Mouse (Mus musculus) liver, embryonic 12.5 days (tissue): Measurements from ENCODE around the gene Irs3. TPM values are rescaled to one million over a fixed set of nuclear protein-coding genes. Genes with fewer than 3 reads are reported as not detected.

Source experiments
- ATAC-seq: fragments of 200-750 bp; cut with Nextera tagmentation; 2 replicates; pipeline ENCODE4 v1.8.0; 2017; ENCODE audit warnings: moderate number of reproducible peaks, mild to moderate bottlenecking, moderate library complexity
- H3K27ac ChIP-seq: fragments of 300-500 bp; sonication (generic); 2 replicates; pipeline ENCODE4 v1.5.1; 2016; ENCODE audit warnings: mild to moderate bottlenecking
- H3K27me3 ChIP-seq: fragments of 300-500 bp; sonication (generic); replicated peaks from 2 replicates; pipeline ENCODE4 v1.6.1; 2016; ENCODE audit warnings: mild to moderate bottlenecking, moderate library complexity
- H3K36me3 ChIP-seq: fragments of 300-500 bp; sonication (generic); 2 replicates; pipeline ENCODE4 v1.6.1; 2016; ENCODE audit warnings: mild to moderate bottlenecking, moderate library complexity
- H3K4me1 ChIP-seq: fragments of 300-500 bp; sonication (generic); 2 replicates; pipeline ENCODE4 v1.6.1; 2016
- H3K4me2 ChIP-seq: fragments of 300-500 bp; sonication (generic); 2 replicates; pipeline ENCODE4 v1.6.1; 2016; ENCODE audit warnings: mild to moderate bottlenecking, moderate library complexity
- H3K4me3 ChIP-seq: fragments of 300-500 bp; sonication (generic); 2 replicates; pipeline ENCODE4 v1.5.1; 2016; ENCODE audit warnings: mild to moderate bottlenecking, moderate library complexity
- H3K9ac ChIP-seq: fragments of 300-500 bp; sonication (generic); 2 replicates; pipeline ENCODE4 v1.6.1; 2016; ENCODE audit warnings: mild to moderate bottlenecking, moderate library complexity
- H3K9me3 ChIP-seq: fragments of 300-500 bp; sonication (generic); replicated peaks from 2 replicates; pipeline ENCODE4 v1.6.1; 2016; ENCODE audit warnings: mild to moderate bottlenecking, moderate library complexity
- WGBS: fragments of 180-500 bp; shearing (Covaris S2); methylation state at CpG from one replicate; pipeline ENCODE4 v1.1.7; 2016; ENCODE audit not compliant: insufficient replicate concordance; 5-methylcytosine and 5-hydroxymethylcytosine counted together
- polyA plus RNA-seq: library from polyadenylated mRNA; unstranded; fragments of >200 nt; fragmentation: Nextera tagmentation; extraction: Ambion mirVana; gene quantifications from 2 replicates; pipeline ENCODE4 v1.2.1, GENCODE M21; 2016

Gene Irs3
- 0.05 and 0.07 TPM in 2 replicates for polyA plus RNA-seq

DNA sequence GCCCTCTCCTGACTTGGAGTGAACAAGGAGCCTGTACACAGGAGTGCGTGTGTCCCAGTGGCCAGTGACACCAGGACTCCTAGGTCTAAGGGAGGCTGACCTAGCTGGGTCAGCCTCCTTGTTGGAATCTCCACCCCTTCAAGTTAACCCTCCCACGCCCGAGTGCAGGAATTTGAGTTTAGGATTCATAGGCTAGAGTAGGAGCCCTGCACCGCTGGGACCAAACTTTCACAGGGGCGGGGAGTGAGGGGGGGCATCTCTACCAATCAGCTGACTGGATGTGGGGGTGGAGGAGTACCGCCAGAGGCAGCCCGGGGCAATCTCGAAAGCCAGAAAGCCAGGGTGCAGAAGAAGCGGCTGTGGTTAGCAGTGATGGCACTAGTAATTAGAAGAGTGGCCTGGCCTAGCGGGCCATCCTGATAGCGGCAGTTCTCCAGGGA is at the start of gene Irs3:
Irs3 (minus strand) TSS at position 63 of the 440 bp plus-strand sequence.
- Histone ChIP-seq H3K9ac (peak within 1 kb of the TSS; percentile 46), H3K9me3 (no peaks in the 10 kb centered on the region), H3K36me3 (peaks cover 20% of the 10 kb centered on the region), H3K27ac (no peak within 1 kb of the TSS), H3K27me3 (peaks cover 48% of the 10 kb centered on the region), H3K4me1 (peaks cover 64% of the 10 kb centered on the region), H3K4me3 (peak within 1 kb of the TSS; percentile 42), H3K4me2 (peak within 1 kb of the TSS; percentile 67)
- ATAC-seq: 0 out of 2 replicates have a peak, but pooled peaks have one; percentile 7
- WGBS: 20% methylated on average over 11 of the region's 11 CpGs

DNA sequence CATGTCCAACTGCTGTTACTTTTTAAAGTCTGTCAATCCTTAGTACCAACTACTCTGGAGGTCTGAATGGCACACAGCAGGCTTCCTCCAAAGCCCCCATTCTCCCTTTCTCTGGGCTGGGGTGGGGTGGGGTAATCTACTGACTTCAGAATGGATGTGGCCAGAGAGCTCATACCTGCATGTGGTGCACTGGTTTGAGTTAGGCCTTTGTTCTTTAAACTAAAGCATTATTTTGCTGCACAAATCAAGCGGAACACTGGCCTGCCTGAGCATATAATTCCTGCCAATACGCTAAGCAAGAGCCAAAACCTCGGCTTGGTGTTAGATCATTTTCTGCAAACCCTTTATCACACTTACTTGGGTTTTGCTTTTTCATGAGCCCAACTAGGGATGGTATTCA is 49.3 kb upstream of the Irs3 start:
- no peaks in the 10 kb centered on the region for H3K36me3 ChIP-seq
- H3K4me1 ChIP-seq: peaks cover 33% of the 10 kb centered on the region
- no peak overlapping the region for H3K9ac ChIP-seq
- 79% methylated on average over 3 of the region's 3 CpGs for WGBS
- no peak overlapping the region for H3K4me3 ChIP-seq
- H3K27me3 ChIP-seq: no peaks in the 10 kb centered on the region
- no peak overlapping the region for H3K27ac ChIP-seq
- H3K9me3 ChIP-seq: no peaks in the 10 kb centered on the region
- no peak overlapping the region for H3K4me2 ChIP-seq
- ATAC-seq: no peak

DNA sequence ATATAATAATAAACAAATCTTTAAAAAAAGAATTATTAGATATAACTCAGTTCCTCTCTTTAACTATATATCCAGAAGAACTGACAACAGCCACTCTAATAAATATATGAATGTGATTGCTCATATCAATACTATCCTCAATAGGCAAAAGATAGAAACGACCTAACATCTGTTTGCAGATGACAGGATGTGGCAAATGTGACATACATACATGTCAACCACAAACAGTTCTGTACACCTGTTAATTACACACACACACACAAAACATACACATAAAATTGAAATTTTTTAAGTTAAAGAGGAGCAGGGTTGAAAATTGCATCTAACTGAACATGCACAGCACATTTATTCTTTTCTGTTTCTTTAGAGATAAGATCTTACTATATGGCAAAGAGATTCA is 46.4 kb upstream of the Irs3 start:
- no peak overlapping the region for H3K4me2 ChIP-seq
- H3K4me3 ChIP-seq: no peak overlapping the region
- no peaks in the 10 kb centered on the region for H3K9me3 ChIP-seq
- H3K4me1 ChIP-seq: peaks cover 37% of the 10 kb centered on the region
- WGBS: 55% methylated on average over 1 of the region's 1 CpGs
- no peak for ATAC-seq
- H3K9ac ChIP-seq: no peak overlapping the region
- no peaks in the 10 kb centered on the region for H3K27me3 ChIP-seq
- no peak overlapping the region for H3K27ac ChIP-seq
- H3K36me3 ChIP-seq: no peaks in the 10 kb centered on the region

DNA sequence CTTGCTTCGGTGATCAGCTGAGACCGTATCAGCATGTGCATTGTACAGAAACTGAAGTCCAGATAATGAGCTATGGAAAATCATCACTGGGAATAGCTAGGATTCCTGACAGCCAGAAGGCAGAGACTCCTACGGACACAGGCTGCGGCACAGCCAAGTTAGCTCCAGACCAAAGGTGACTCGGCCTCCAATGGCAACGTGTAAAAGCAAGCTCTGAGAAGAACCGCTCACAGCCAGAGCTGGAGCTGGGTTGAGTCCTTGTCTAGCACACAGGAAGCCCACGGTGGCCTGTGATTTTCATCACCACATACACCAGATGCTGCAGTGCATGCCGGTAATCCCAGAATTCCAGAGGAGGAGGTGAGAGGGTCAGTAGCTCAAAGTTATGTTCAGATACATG is 45.0 kb upstream of the Irs3 start:
- Histone ChIP-seq H3K9me3 (no peaks in the 10 kb centered on the region), H3K4me2 (no peak overlapping the region), H3K4me1 (peaks cover 45% of the 10 kb centered on the region), H3K27me3 (no peaks in the 10 kb centered on the region), H3K27ac (0 out of 2 replicates have a peak overlapping the region, but pooled peaks have one; percentile 57), H3K4me3 (no peak overlapping the region), H3K9ac (no peak overlapping the region), H3K36me3 (no peaks in the 10 kb centered on the region)
- ATAC-seq: no peak
- WGBS: 60% methylated on average over 9 of the region's 9 CpGs

DNA sequence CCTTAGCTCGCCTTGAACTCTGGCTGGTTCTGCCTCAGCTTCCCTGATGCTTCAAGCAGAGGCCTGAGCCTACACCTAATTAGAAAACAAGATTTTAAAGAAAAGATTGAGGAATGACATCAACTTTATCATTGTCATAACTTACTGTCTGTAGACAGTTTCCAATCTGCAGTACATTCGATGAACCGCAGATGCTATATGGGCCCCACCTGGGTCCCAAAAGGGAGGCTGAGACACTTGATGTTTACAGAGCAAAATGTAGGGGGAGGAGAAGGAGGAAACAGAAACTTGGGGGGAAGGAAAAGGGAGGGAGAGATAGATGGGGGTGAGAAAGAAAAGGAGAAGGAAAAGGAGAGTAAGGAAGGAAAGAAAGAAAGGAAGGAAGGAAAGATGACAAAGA is 44.5 kb upstream of the Irs3 start:
- no peak overlapping the region for H3K4me2 ChIP-seq
- peak overlapping the region; percentile 57 for H3K27ac ChIP-seq
- no peak overlapping the region for H3K4me3 ChIP-seq
- H3K9me3 ChIP-seq: no peaks in the 10 kb centered on the region
- no peaks in the 10 kb centered on the region for H3K36me3 ChIP-seq
- no peaks in the 10 kb centered on the region for H3K27me3 ChIP-seq
- H3K9ac ChIP-seq: no peak overlapping the region
- peaks cover 47% of the 10 kb centered on the region for H3K4me1 ChIP-seq
- WGBS: 80% methylated on average over 3 of the region's 3 CpGs
- no peak for ATAC-seq

DNA sequence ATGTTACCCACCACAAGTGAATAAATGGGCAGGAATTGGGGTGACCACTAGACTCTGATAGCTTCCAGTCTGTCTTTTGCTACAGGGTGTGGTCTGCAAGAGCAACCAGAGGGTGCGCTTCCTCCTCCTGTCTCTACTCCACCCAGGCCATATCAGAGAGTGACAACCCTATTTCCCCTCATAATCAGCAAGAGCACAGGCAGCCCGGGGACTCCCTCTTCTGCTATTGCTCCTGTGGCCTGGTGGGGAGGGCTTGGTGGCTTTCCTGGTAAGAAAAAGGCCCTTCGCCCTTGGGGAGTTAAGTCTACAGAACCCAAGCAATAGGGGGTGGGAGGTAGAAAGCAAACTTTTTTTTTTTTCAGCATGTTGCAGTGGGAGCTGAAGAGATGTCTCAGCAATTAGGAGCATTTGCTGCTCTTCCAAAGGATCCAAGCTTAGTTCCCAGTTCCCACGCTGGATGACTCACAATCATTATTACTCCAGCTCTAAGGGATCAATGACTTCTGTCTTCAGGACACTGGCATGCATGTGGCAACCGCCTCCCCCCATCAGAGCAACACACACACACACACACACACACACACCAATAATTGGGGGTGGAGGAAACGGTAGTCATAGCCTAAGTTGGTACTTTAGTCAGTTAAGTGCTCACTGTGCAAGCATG is 40.7 kb upstream of the Irs3 start:
- Histone ChIP-seq H3K36me3 (peaks cover 11% of the 10 kb centered on the region), H3K4me3 (peak overlapping the region; percentile 42), H3K27me3 (no peaks in the 10 kb centered on the region), H3K27ac (peak overlapping the region; percentile 98), H3K4me2 (peak overlapping the region; percentile 90), H3K4me1 (peaks cover 68% of the 10 kb centered on the region), H3K9me3 (no peaks in the 10 kb centered on the region), H3K9ac (peak overlapping the region; percentile 72)
- WGBS: 29% methylated on average over 6 of the region's 6 CpGs
- ATAC-seq: peak; percentile 90

DNA sequence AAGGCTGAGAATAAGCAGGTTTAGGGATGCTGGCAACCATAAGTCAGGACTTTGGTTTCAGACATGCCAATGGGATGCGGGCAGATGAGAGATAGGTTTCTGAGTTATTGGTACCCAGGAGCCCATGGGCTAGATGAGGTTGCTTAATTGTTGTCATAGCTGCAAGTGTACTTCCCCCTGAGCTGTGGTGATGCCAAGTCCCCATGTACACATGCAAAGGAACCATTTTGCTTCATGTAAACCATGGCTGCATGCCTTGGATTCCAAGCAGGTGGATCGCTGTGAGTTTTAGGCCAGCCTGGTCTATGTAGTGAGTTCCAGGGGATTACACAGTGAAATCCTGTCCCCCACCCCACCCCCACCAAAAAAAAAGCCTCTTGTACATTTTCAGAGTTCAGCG is 40.1 kb upstream of the Irs3 start:
- H3K9ac ChIP-seq: peak overlapping the region; percentile 63
- H3K4me2 ChIP-seq: peak overlapping the region; percentile 90
- H3K4me1 ChIP-seq: peaks cover 72% of the 10 kb centered on the region
- no peaks in the 10 kb centered on the region for H3K27me3 ChIP-seq
- no peaks in the 10 kb centered on the region for H3K9me3 ChIP-seq
- 38% methylated on average over 3 of the region's 3 CpGs for WGBS
- H3K4me3 ChIP-seq: peak overlapping the region; percentile 29
- peaks cover 17% of the 10 kb centered on the region for H3K36me3 ChIP-seq
- no peak for ATAC-seq
- peak overlapping the region; percentile 98 for H3K27ac ChIP-seq

DNA sequence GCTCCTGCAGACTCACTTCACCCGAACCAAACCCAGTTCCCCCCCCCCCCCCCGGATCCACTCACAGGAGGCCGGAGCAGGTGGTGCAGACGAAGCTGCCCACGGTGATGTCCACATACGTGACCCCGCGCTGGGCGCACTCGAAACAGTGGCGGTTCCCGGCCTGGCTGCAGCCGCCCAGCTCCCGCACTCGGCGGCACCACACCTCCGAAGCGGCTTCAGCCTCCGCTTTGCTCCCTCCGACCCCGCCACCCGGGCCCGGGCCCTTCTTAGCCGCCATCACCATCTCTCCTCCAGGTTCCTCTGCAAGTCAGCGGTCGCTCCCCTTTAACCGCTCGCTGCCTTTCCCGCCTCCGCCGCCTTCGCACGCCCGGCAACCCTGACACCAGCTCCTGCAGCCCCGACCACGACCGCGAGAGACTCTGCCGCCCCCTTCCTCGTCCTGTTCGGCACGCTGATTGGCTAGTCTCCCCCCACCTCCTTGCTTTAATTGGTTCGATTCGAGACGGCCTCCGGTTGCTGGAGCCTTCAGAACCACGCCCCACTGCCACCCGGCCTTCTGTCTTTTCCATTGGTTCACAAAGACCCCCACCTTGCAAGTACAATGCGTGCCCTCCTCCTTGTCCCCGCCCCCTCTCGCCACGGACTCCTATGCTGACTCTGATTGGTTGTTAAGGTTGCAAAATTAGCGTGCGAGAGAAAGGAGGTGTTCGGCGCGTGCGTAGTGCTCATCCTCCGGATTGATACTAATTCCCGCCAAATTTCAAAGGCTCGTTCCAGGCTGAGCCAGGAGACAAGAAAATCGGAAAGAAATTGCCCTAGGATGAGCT is 39.0 kb upstream of the Irs3 start, which contains the start of gene Agfg2:
Agfg2 (minus strand) TSS at position 433 of the 830 bp plus-strand sequence.
- H3K27me3 ChIP-seq: no peaks in the 10 kb centered on the region
- no peaks in the 10 kb centered on the region for H3K9me3 ChIP-seq
- H3K4me3 ChIP-seq: peak within 1 kb of the TSS; percentile 90
- ATAC-seq: peak; percentile 89
- H3K27ac ChIP-seq: peak within 1 kb of the TSS; percentile 98
- H3K9ac ChIP-seq: peak within 1 kb of the TSS; percentile 92
- H3K4me1 ChIP-seq: peaks cover 73% of the 10 kb centered on the region
- H3K36me3 ChIP-seq: peaks cover 29% of the 10 kb centered on the region
- peak within 1 kb of the TSS; percentile 90 for H3K4me2 ChIP-seq
- WGBS: under 1% methylated on average over 62 of the region's 62 CpGs

DNA sequence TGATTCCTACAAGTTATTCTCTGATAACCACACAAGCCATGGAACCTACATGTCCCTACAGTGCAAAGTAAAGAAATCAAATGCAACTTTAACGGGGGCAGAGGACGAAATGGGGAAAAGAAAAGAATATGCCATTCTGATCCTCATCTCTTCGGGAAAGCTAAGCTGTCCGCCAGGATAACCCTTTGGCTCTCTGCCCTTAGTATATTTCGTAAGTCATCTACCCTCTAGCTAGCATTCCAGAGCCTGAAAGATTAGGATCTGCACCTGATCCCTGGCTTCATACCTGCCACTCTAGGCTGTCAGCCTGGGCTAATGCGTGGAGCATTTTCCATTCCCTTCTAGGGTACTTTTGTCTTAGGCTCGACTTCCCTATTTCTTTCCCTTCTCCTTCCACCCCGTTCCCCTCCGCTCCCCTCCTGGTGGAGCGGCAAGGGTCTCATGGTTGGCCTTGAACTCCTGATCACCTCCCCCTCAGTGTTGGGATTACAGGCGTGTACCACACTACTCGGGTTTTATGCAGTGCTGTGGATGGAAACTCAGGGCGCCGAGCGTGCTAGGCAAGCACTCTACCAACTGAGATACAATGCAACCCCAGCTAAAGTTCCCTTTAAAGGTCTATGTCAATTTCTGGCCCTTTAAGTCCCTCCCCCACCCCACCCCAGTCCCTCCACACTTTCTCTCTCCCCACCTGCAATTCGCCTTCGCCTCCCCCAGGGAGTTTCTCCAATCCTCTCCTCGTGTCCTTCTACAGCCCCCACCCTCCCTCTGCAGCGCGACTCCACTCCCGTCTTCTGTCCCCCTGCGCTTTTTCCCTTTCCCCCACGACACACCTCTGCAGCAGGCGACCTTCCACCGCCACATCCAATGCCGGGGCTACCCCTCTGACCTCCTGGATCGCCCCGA is 38.1 kb upstream of the Irs3 start:
- Histone ChIP-seq H3K27me3 (no peaks in the 10 kb centered on the region), H3K4me1 (peaks cover 79% of the 10 kb centered on the region), H3K9me3 (no peaks in the 10 kb centered on the region), H3K36me3 (peaks cover 37% of the 10 kb centered on the region), H3K9ac (peak overlapping the region; percentile 92), H3K4me2 (peak overlapping the region; percentile 90), H3K27ac (peak overlapping the region; percentile 81), H3K4me3 (peak overlapping the region; percentile 90)
- 7% methylated on average over 28 of the region's 28 CpGs for WGBS
- no peak for ATAC-seq

DNA sequence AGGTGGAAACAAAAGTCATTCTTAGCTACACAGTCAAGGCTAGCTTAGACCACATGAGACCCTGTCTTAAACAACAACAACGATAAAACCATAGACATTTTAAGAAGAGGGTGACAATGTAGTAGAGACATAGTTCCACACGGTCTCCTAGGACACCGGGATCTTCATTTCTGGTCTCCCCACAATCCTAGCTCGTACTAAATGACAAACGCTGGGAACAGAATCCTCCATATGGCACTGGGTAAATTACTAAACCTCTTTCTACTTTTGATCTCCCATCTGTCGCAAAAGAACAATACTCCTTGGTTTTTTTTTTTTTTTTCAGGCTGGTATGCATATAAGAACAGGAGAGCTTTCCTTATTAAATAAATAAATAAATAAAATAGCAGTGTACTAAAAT is 37.0 kb upstream of the Irs3 start:
- ATAC-seq: no peak
- Histone ChIP-seq H3K4me1 (peaks cover 77% of the 10 kb centered on the region), H3K27me3 (no peaks in the 10 kb centered on the region), H3K4me3 (peak overlapping the region; percentile 90), H3K27ac (peak overlapping the region; percentile 49; the same call in 1 of the 2 replicates), H3K9me3 (no peaks in the 10 kb centered on the region), H3K9ac (peak overlapping the region; percentile 92), H3K36me3 (peaks cover 48% of the 10 kb centered on the region), H3K4me2 (peak overlapping the region; percentile 90)
- 91% methylated on average over 6 of the region's 6 CpGs for WGBS

DNA sequence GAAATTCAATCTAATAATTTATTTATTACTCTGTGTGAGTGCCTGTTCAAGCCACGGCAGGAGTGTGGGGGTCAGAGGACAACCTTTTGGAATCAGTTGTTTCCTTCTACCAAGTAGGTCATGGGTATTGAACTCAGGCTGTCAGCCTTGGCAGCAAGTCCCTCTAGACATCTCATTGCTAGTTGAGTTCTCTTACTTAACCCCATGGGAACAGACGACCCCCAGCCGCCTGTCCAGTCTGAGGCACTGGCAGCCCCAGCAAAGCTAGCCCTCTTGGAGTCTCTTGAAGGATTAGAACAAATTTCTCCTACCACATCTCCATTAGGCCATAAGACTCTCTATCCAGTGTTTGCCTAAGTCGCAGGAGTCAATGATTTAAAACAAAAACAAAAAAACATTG is 34.2 kb upstream of the Irs3 start:
- Histone ChIP-seq H3K4me3 (no peak overlapping the region), H3K27me3 (no peaks in the 10 kb centered on the region), H3K36me3 (peaks cover 71% of the 10 kb centered on the region), H3K27ac (peak overlapping the region; percentile 58), H3K9ac (no peak overlapping the region), H3K4me2 (no peak overlapping the region), H3K9me3 (no peaks in the 10 kb centered on the region), H3K4me1 (peaks cover 70% of the 10 kb centered on the region)
- WGBS: 94% methylated on average over 4 of the region's 4 CpGs
- no peak for ATAC-seq
